Mouse (Mus musculus): Measurements from ENCODE around the gene Magi2. TPM values are rescaled to one million over a fixed set of nuclear protein-coding genes. Genes with fewer than 3 reads are reported as not detected.

Gene Magi2
- polyA plus RNA-seq, 1 experiment from 2014 or later = 6.1 TPM

GRCm38 (mm10) chr5:20634046-20634769 lies 1407.4 kb downstream of the Magi2 start:
- no peak overlapping the region for H3K4me3 ChIP-seq (ENCODE audit: low read depth, low read length)
- H3K4me2 ChIP-seq (ENCODE audit: low read depth) = no peak overlapping the region
- H3K27me3 ChIP-seq (ENCODE audit: control insufficient read depth, insufficient read depth, low read length) = no peaks in the 10 kb centered on the region
- no peak overlapping the region for H3K27ac ChIP-seq (ENCODE audit: low read depth, low read length)
- no peaks in the 10 kb centered on the region for H3K9me3 ChIP-seq (ENCODE audit: control insufficient read depth, low read length)
- ATAC-seq (ENCODE audit: insufficient read depth, low FRiP score, low TSS enrichment) (0 out of 2 replicates have a peak, but pooled peaks have one; percentile 35), DNase-seq (ENCODE audit: low spot score) (no peak)
- no peaks in the 10 kb centered on the region for H3K4me1 ChIP-seq (ENCODE audit: control insufficient read depth, insufficient read depth, low read length)
- no peak overlapping the region for H3K9ac ChIP-seq (ENCODE audit: low read length)
- H3K36me3 ChIP-seq (ENCODE audit: control insufficient read depth, insufficient read depth, low read length) = no peaks in the 10 kb centered on the region
- 72% methylated on average over 14 of the region's 14 CpGs for WGBS

DNA sequence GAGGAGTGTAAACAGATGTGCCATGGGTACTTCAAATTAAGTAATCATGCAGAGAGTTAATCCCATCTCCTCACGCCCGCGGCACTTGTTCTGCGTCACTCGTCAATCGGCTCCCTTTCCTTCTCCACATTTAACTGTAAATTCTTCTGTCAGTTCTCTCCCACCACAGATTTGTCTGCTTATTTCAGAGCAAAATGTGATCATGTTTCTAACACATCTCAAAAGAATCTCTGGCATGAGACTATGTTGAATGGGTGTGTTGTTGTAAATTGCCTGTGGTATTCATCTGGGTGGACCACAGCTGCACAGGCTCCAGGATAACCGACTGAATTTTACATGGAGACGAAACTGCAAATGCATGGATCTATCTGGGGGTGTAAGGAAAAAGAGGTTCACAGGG lies 1408.0 kb downstream of the Magi2 start:
- no peak overlapping the region for H3K4me2 ChIP-seq (ENCODE audit: low read depth)
- DNase-seq (ENCODE audit: low spot score) (no peak), ATAC-seq (ENCODE audit: insufficient read depth, low FRiP score, low TSS enrichment) (no peak)
- 82% methylated on average over 8 of the region's 8 CpGs for WGBS
- no peaks in the 10 kb centered on the region for H3K27me3 ChIP-seq (ENCODE audit: control insufficient read depth, insufficient read depth, low read length)
- no peak overlapping the region for H3K9ac ChIP-seq (ENCODE audit: low read length)
- no peak overlapping the region for H3K4me3 ChIP-seq (ENCODE audit: low read depth, low read length)
- H3K36me3 ChIP-seq (ENCODE audit: control insufficient read depth, insufficient read depth, low read length) = no peaks in the 10 kb centered on the region
- no peaks in the 10 kb centered on the region for H3K9me3 ChIP-seq (ENCODE audit: control insufficient read depth, low read length)
- H3K4me1 ChIP-seq (ENCODE audit: control insufficient read depth, insufficient read depth, low read length) = no peaks in the 10 kb centered on the region
- no peak overlapping the region for H3K27ac ChIP-seq (ENCODE audit: low read depth, low read length)

GRCm38 (mm10) chr5:20637300-20637989 lies 1410.6 kb downstream of the Magi2 start:
- Histone ChIP-seq H3K9ac (ENCODE audit: low read length) (no peak overlapping the region), H3K27me3 (ENCODE audit: control insufficient read depth, insufficient read depth, low read length) (no peaks in the 10 kb centered on the region), H3K36me3 (ENCODE audit: control insufficient read depth, insufficient read depth, low read length) (no peaks in the 10 kb centered on the region), H3K9me3 (ENCODE audit: control insufficient read depth, low read length) (no peaks in the 10 kb centered on the region), H3K4me3 (ENCODE audit: low read depth, low read length) (no peak overlapping the region), H3K4me2 (ENCODE audit: low read depth) (no peak overlapping the region), H3K27ac (ENCODE audit: low read depth, low read length) (no peak overlapping the region), H3K4me1 (ENCODE audit: control insufficient read depth, insufficient read depth, low read length) (no peaks in the 10 kb centered on the region)
- DNase-seq (ENCODE audit: low spot score) (no peak), ATAC-seq (ENCODE audit: insufficient read depth, low FRiP score, low TSS enrichment) (no peak)
- WGBS = 86% methylated on average over 5 of the region's 5 CpGs

GRCm38 (mm10) chr5:20642196-20642595 lies 1415.4 kb downstream of the Magi2 start:
- no peak for DNase-seq (ENCODE audit: low spot score)
- WGBS = 82% methylated on average over 7 of the region's 7 CpGs
- no peak for ATAC-seq (ENCODE audit: insufficient read depth, low FRiP score, low TSS enrichment)
- H3K27me3 ChIP-seq (ENCODE audit: control insufficient read depth, insufficient read depth, low read length) = no peaks in the 10 kb centered on the region
- H3K27ac ChIP-seq (ENCODE audit: low read depth, low read length) = no peak overlapping the region
- H3K9me3 ChIP-seq (ENCODE audit: control insufficient read depth, low read length) = no peaks in the 10 kb centered on the region
- no peak overlapping the region for H3K4me2 ChIP-seq (ENCODE audit: low read depth)
- no peaks in the 10 kb centered on the region for H3K36me3 ChIP-seq (ENCODE audit: control insufficient read depth, insufficient read depth, low read length)
- no peak overlapping the region for H3K9ac ChIP-seq (ENCODE audit: low read length)
- H3K4me1 ChIP-seq (ENCODE audit: control insufficient read depth, insufficient read depth, low read length) = no peaks in the 10 kb centered on the region
- H3K4me3 ChIP-seq (ENCODE audit: low read depth, low read length) = no peak overlapping the region

GRCm38 (mm10) chr5:20643741-20644140 lies 1416.9 kb downstream of the Magi2 start:
- Histone ChIP-seq H3K36me3 (ENCODE audit: control insufficient read depth, insufficient read depth, low read length) (no peaks in the 10 kb centered on the region), H3K4me3 (ENCODE audit: low read depth, low read length) (no peak overlapping the region), H3K4me2 (ENCODE audit: low read depth) (no peak overlapping the region), H3K9ac (ENCODE audit: low read length) (no peak overlapping the region), H3K9me3 (ENCODE audit: control insufficient read depth, low read length) (no peaks in the 10 kb centered on the region), H3K4me1 (ENCODE audit: control insufficient read depth, insufficient read depth, low read length) (no peaks in the 10 kb centered on the region), H3K27ac (ENCODE audit: low read depth, low read length) (no peak overlapping the region), H3K27me3 (ENCODE audit: control insufficient read depth, insufficient read depth, low read length) (no peaks in the 10 kb centered on the region)
- DNase-seq (ENCODE audit: low spot score) (no peak), ATAC-seq (ENCODE audit: insufficient read depth, low FRiP score, low TSS enrichment) (no peak)
- WGBS = 80% methylated on average over 1 of the region's 1 CpGs

DNA sequence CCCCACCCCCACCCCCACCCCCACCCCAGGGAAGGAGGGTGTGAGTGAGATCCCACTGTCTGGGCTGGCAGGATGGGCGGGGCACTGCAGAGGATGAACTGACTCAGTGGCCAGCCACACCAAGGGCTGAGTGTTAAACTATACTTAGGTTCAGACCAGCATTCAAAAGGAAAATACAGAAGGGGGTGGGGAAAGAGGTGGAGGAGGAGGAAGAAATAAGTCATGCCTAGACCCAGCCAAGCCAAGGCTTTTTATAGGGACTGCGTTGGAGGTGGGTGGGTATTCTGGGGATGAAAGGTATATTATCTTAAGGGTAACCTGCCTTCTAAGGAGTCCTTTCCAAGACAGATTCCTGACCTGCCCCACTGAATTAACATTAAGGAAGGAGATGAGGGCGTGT lies 1420.1 kb downstream of the Magi2 start:
- 85% methylated on average over 3 of the region's 3 CpGs for WGBS
- H3K36me3 ChIP-seq (ENCODE audit: control insufficient read depth, insufficient read depth, low read length) = no peaks in the 10 kb centered on the region
- no peak overlapping the region for H3K27ac ChIP-seq (ENCODE audit: low read depth, low read length)
- no peak overlapping the region for H3K9ac ChIP-seq (ENCODE audit: low read length)
- no peaks in the 10 kb centered on the region for H3K9me3 ChIP-seq (ENCODE audit: control insufficient read depth, low read length)
- no peak overlapping the region for H3K4me3 ChIP-seq (ENCODE audit: low read depth, low read length)
- no peak overlapping the region for H3K4me2 ChIP-seq (ENCODE audit: low read depth)
- no peak for ATAC-seq (ENCODE audit: insufficient read depth, low FRiP score, low TSS enrichment)
- DNase-seq (ENCODE audit: low spot score) = no peak
- no peaks in the 10 kb centered on the region for H3K4me1 ChIP-seq (ENCODE audit: control insufficient read depth, insufficient read depth, low read length)
- H3K27me3 ChIP-seq (ENCODE audit: control insufficient read depth, insufficient read depth, low read length) = no peaks in the 10 kb centered on the region

DNA sequence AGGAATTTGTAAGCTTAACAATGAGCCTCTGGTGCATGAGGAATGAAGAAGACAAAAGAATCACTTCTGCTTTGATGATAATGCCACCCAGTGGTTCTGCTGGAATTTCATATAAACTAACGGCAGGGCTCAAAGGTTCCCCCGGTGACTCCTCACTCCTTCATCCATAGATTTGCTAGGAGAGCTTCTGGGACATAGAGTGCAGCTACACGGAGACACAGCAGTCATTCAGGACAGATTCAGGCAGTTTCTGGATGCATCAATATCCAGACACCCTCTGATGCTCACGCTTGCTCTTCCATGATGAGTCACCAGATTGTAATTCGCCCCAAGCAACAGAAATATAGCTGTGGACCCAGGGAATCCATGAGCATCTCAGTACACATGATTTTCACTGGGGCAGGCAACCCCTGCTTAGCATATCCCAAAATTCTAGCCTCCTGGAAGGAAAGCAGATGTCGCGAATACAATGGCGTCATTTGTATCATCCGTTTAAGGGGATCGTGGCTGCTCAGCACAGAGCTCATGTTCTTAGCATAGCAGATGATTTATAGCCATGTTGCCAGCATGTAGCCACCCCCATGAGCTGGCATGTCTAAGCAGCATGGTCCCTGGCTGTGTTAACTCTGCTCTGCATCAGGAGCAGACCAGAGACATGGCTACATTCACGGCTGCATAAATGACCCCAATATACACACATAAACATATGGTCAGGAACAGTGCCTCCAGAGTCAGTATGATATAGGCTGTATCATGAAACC lies 1426.8 kb downstream of the Magi2 start:
- Histone ChIP-seq H3K27me3 (ENCODE audit: control insufficient read depth, insufficient read depth, low read length) (no peaks in the 10 kb centered on the region), H3K36me3 (ENCODE audit: control insufficient read depth, insufficient read depth, low read length) (no peaks in the 10 kb centered on the region), H3K9ac (ENCODE audit: low read length) (no peak overlapping the region), H3K4me2 (ENCODE audit: low read depth) (no peak overlapping the region), H3K27ac (ENCODE audit: low read depth, low read length) (no peak overlapping the region), H3K4me3 (ENCODE audit: low read depth, low read length) (no peak overlapping the region), H3K4me1 (ENCODE audit: control insufficient read depth, insufficient read depth, low read length) (no peaks in the 10 kb centered on the region), H3K9me3 (ENCODE audit: control insufficient read depth, low read length) (no peaks in the 10 kb centered on the region)
- DNase-seq (ENCODE audit: low spot score) (no peak), ATAC-seq (ENCODE audit: insufficient read depth, low FRiP score, low TSS enrichment) (peak; percentile 48)
- 64% methylated on average over 11 of the region's 11 CpGs for WGBS

- Histone ChIP-seq H3K4me3 (ENCODE audit: low read depth, low read length) (no peak overlapping the region), H3K4me1 (ENCODE audit: control insufficient read depth, insufficient read depth, low read length) (no peaks in the 10 kb centered on the region), H3K27ac (ENCODE audit: low read depth, low read length) (no peak overlapping the region), H3K9ac (ENCODE audit: low read length) (no peak overlapping the region), H3K27me3 (ENCODE audit: control insufficient read depth, insufficient read depth, low read length) (no peaks in the 10 kb centered on the region), H3K36me3 (ENCODE audit: control insufficient read depth, insufficient read depth, low read length) (no peaks in the 10 kb centered on the region), H3K4me2 (ENCODE audit: low read depth) (no peak overlapping the region), H3K9me3 (ENCODE audit: control insufficient read depth, low read length) (no peaks in the 10 kb centered on the region)
- no peak for DNase-seq (ENCODE audit: low spot score)
- no peak for ATAC-seq (ENCODE audit: insufficient read depth, low FRiP score, low TSS enrichment)
- 72% methylated on average over 10 of the region's 10 CpGs for WGBS
Measured at GRCm38 (mm10) chr5:20654766-20655472, 1428.1 kb downstream of the Magi2 start.
